Mouse (Mus musculus) forebrain, embryonic 12.5 days (tissue): ENCODE measurements around the gene Nebl. TPM values are rescaled to one million over a fixed set of nuclear protein-coding genes. Genes with fewer than 3 reads are reported as not detected.
A peak's percentile ranks its signal among the peaks of the same experiment; 100 is the strongest.

Experiments
- ATAC-seq: fragments of 200-750 bp; cut with Nextera tagmentation; 2 replicates; pipeline ENCODE4 v1.8.0; 2017; ENCODE audit warnings: moderate TSS enrichment; ENCODE audit not compliant: low FRiP score
- H3K27ac ChIP-seq: fragments of 300-500 bp; sonication (generic); 2 replicates; pipeline ENCODE4 v1.5.1; 2016; ENCODE audit warnings: mild to moderate bottlenecking
- H3K27me3 ChIP-seq: fragments of 300-500 bp; sonication (generic); 2 replicates; pipeline ENCODE4 v1.6.1; 2016; ENCODE audit warnings: mild to moderate bottlenecking
- H3K36me3 ChIP-seq: fragments of 300-500 bp; sonication (generic); replicated peaks from 2 replicates; pipeline ENCODE4 v1.6.1; 2016; ENCODE audit warnings: mild to moderate bottlenecking
- H3K4me1 ChIP-seq: fragments of 300-500 bp; sonication (generic); 2 replicates; pipeline ENCODE4 v1.6.1; 2016
- H3K4me2 ChIP-seq: fragments of 300-500 bp; sonication (generic); 2 replicates; pipeline ENCODE4 v1.6.1; 2016; ENCODE audit warnings: mild to moderate bottlenecking, moderate library complexity
- H3K4me3 ChIP-seq: fragments of 300-500 bp; sonication (generic); replicated peaks from 2 replicates; pipeline ENCODE4 v1.5.1; 2016; ENCODE audit warnings: mild to moderate bottlenecking
- H3K9ac ChIP-seq: fragments of 300-500 bp; sonication (generic); 2 replicates; pipeline ENCODE4 v1.6.1; 2016; ENCODE audit warnings: mild to moderate bottlenecking
- H3K9me3 ChIP-seq: fragments of 300-500 bp; sonication (generic); 2 replicates; pipeline ENCODE4 v1.6.1; 2016
- WGBS: fragments of 180-500 bp; shearing (Covaris S2); methylation state at CpG from one replicate; pipeline ENCODE4 v1.1.7; 2016; 5-methylcytosine and 5-hydroxymethylcytosine counted together
- polyA plus RNA-seq: library from polyadenylated mRNA; unstranded; fragments of >200 nt; fragmentation: Nextera tagmentation; extraction: Ambion mirVana; gene quantifications from 2 replicates; pipeline ENCODE4 v1.2.1, GENCODE M21; 2016

Gene Nebl
- polyA plus RNA-seq, 1 experiment from 2014 or later, result 6.5 TPM

DNA sequence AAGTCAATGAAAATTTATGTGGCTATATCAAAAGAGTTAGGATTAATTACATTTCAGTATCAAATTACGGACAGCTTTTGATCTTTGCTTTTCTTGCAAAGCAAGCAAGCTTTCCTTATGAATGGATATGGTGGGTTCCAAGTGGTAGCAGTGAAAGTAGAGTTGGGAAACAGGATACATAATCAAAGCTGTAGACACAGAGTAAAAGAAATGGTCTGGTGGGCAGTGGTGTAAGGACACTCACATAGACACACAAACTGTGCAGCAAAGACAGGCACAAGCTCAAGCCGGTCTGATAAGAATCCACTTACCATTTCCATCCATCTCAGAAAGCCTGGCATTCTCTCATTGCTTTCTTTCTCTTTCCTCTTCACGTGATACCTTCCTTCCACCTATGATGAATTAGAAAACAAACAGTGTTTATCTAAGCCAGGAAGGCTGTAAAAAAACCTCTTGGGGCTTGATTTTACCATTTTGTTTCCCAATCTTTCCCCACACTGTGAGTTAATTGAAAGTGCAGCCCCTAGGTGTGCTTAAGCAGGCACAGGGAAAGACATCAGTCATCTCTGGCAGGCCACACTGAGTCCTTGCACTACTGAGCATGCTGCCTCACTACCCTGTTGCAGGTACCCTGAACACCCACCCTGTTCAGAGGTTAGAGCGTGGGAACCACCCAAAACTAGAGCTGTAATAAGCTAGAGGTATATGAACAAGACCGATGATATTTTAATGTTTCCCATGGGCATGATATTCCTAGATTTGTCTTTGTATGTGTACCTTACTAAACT, 205.3 kb downstream of the Nebl start:
- H3K4me1 ChIP-seq, result peaks cover 13% of the 10 kb centered on the region
- no peak overlapping the region for H3K4me2 ChIP-seq
- H3K27ac ChIP-seq, result no peak overlapping the region
- H3K9ac ChIP-seq, result no peak overlapping the region
- H3K27me3 ChIP-seq, result no peaks in the 10 kb centered on the region
- no peak for ATAC-seq
- no peaks in the 10 kb centered on the region for H3K36me3 ChIP-seq
- no peak overlapping the region for H3K4me3 ChIP-seq
- no peaks in the 10 kb centered on the region for H3K9me3 ChIP-seq
- 88% methylated on average over 5 of the region's 5 CpGs for WGBS

DNA sequence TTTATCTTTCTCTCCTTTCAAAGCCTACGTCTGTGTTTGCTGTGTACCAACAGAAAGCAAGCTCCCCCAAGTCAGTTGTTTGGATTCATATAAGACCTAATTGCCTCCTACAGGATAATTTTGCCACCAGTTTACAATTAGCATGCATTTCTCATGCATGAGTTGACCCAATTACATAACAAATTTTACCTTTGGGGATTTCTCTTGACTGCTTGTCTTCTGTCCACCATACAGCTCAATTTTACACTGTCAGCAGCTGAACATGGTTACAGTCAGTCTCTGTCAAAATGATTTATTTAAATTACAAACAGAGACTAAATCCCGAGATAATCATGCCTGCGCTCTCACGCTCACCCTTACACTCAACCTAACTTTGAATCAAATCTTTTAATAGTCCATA, 206.1 kb downstream of the Nebl start:
- no peaks in the 10 kb centered on the region for H3K9me3 ChIP-seq
- no peak overlapping the region for H3K27ac ChIP-seq
- no peak overlapping the region for H3K4me2 ChIP-seq
- no peak overlapping the region for H3K4me3 ChIP-seq
- H3K9ac ChIP-seq, result no peak overlapping the region
- peak; percentile 53; the same call in 1 of the 2 replicates for ATAC-seq
- 52% methylated on average over 4 of the region's 4 CpGs for WGBS
- H3K27me3 ChIP-seq, result no peaks in the 10 kb centered on the region
- peaks cover 13% of the 10 kb centered on the region for H3K4me1 ChIP-seq
- H3K36me3 ChIP-seq, result no peaks in the 10 kb centered on the region

DNA sequence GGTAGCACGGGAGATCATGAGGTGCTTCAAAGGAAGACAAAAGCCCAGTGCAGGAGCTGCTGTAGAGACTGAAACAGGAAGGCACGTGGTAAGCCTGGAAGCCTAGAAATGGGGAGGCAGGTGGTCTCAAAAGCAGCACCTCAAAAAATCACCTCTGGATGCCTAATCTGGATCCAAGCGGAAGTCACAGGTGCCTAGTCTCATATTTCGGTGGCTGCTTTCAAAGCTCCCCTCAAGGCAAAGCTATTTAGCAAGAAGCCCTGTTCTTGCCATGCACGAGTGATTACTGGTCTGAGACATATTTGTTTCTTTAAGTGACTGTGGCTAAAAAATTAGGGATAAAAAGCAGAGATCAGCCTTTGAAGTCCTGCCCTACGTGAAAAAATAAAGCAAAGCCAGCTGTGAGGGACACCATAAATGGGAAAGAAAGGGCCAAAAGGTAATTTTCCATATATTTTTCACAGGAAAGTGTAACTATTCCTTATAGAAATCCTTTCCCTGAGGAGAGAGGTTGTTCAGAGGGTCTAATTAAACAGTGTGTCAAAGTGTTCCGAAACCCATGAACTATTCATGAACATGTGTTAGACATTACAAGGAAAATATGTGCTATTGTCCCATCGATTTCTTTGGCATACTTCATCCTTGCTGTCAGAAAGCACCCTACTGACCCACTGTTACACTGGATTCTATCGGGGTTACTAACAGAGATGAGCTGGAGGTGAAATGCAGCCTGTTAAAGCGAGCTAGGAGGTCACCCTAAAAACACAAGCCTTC, 206.9 kb downstream of the Nebl start:
- peaks cover 13% of the 10 kb centered on the region for H3K4me1 ChIP-seq
- H3K9ac ChIP-seq, result no peak overlapping the region
- no peak overlapping the region for H3K4me2 ChIP-seq
- H3K9me3 ChIP-seq, result no peaks in the 10 kb centered on the region
- WGBS, result 45% methylated on average over 10 of the region's 10 CpGs
- H3K36me3 ChIP-seq, result no peaks in the 10 kb centered on the region
- ATAC-seq, result no peak
- H3K27ac ChIP-seq, result no peak overlapping the region
- H3K27me3 ChIP-seq, result no peaks in the 10 kb centered on the region
- H3K4me3 ChIP-seq, result no peak overlapping the region

DNA sequence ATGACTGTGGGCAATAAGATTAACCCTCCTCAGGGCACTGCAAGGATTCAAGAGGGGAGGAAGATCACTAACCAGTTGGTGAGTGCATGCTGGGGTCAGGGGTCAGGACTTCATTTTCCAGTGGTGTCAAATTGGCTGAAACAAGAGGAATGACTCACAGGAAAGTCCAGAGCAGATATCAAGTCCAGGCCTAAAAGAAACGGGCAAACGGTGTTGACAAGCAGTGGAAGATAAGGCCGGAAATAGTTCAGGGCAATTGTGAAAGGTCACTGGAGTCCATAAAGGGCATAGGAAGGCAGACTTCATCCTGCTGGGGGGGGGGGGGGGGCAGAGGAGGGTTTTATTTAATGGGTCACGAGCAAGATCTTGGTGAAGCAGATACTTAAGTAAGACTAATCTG, 207.5 kb downstream of the Nebl start:
- H3K36me3 ChIP-seq, result no peaks in the 10 kb centered on the region
- ATAC-seq, result no peak
- no peak overlapping the region for H3K4me2 ChIP-seq
- H3K27me3 ChIP-seq, result no peaks in the 10 kb centered on the region
- H3K27ac ChIP-seq, result no peak overlapping the region
- WGBS, result 64% methylated on average over 4 of the region's 4 CpGs
- no peak overlapping the region for H3K4me3 ChIP-seq
- H3K4me1 ChIP-seq, result peaks cover 13% of the 10 kb centered on the region
- no peaks in the 10 kb centered on the region for H3K9me3 ChIP-seq
- no peak overlapping the region for H3K9ac ChIP-seq

DNA sequence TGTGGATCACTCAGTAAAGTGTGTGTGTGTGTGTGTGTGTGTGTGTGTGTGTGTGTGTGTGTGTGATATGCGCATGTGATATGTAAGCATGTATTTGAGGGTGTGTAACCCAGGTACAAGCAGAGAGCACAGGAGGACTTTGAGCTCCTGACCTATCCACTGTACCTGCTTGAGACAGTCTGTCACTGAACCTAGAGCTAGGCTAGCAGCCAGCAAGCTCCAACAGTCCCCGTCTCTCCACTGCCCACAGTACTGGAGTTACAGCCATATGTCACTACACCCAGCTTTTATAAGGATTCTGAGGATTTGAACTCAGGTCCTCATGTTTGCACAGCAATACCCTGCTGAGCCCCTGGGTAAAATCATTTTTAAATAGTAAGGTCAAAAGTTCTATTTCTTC, 215.6 kb downstream of the Nebl start:
- Histone ChIP-seq H3K27ac (no peak overlapping the region), H3K9me3 (no peaks in the 10 kb centered on the region), H3K27me3 (0 out of 2 replicates have a peak, but pooled peaks cover 3% of the 10 kb centered on the region), H3K36me3 (no peaks in the 10 kb centered on the region), H3K4me2 (no peak overlapping the region), H3K9ac (no peak overlapping the region), H3K4me1 (peaks cover 4% of the 10 kb centered on the region), H3K4me3 (no peak overlapping the region)
- no peak for ATAC-seq
- WGBS, result 78% methylated on average over 2 of the region's 2 CpGs

DNA sequence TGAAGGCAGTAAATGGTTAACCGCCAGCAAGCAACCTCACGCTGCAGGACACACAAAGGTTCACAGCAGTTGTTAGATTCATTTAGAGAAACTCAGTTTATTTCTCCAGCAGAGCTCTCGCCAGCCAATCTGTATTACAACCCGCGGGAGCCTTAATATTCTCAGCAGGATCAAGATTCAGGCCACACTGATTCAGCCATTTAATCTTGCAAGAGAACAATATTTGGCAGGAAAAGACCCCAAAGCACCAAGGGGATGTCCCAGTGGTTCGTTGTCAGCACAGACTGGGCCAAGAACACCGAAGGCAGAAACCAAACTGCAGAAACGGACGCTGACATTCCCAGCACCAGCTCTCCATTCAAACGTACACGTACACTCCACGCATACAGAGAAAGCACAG, 216.5 kb downstream of the Nebl start:
- peaks cover 4% of the 10 kb centered on the region for H3K4me1 ChIP-seq
- ATAC-seq, result no peak
- WGBS, result 40% methylated on average over 12 of the region's 12 CpGs
- 0 out of 2 replicates have a peak, but pooled peaks cover 3% of the 10 kb centered on the region for H3K27me3 ChIP-seq
- H3K9me3 ChIP-seq, result no peaks in the 10 kb centered on the region
- H3K9ac ChIP-seq, result no peak overlapping the region
- H3K36me3 ChIP-seq, result no peaks in the 10 kb centered on the region
- 0 out of 2 replicates have a peak overlapping the region, but pooled peaks have one; percentile 36 for H3K27ac ChIP-seq
- H3K4me2 ChIP-seq, result peak overlapping the region; percentile 21; the same call in 1 of the 2 replicates
- no peak overlapping the region for H3K4me3 ChIP-seq

DNA sequence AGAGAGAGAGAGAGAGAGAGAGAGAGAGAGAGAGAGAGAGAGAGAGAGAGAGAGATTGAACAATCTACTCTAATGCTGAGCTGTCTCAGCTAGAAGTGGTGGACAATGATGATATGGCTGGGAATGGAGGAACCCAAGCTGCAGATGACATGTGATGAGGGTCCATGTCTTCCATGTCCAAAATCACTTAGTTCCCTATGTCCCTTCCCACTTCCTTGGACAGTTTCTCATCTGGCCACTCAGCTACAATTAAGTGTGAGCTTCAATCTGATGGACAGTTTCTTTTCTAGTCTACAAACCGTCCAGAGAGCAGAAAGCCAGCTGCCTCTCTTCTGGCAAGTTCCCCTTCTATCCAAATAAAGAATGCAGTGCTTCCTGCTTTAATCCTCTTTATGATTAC, 221.3 kb downstream of the Nebl start:
- no peak overlapping the region for H3K9ac ChIP-seq
- no peak overlapping the region for H3K27ac ChIP-seq
- ATAC-seq, result no peak
- WGBS, result 69% methylated on average over 1 of the region's 1 CpGs
- no peaks in the 10 kb centered on the region for H3K36me3 ChIP-seq
- no peak overlapping the region for H3K4me2 ChIP-seq
- peaks cover 4% of the 10 kb centered on the region for H3K4me1 ChIP-seq
- H3K9me3 ChIP-seq, result no peaks in the 10 kb centered on the region
- H3K27me3 ChIP-seq, result no peaks in the 10 kb centered on the region
- H3K4me3 ChIP-seq, result no peak overlapping the region

DNA sequence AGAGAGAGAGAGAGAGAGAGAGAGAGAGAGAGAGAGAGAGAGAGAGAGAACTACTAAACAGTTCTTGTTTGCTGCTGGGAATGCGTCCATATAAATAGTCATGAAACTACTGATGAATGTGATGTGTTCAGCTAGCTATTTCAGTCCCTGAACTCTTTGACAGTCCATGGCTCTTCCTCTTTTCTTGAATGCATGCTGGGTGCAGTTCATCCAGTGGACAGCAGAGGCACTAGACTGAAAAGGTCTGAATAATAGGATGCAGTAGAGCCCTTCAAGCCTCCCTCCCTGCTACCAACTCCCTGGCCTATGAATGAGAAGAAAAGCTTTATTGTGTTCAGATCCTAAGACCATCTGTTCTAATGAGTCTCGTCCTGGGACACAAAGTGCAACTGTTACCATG, 223.9 kb downstream of the Nebl start:
- no peaks in the 10 kb centered on the region for H3K27me3 ChIP-seq
- no peaks in the 10 kb centered on the region for H3K36me3 ChIP-seq
- ATAC-seq, result no peak
- WGBS, result 74% methylated on average over 2 of the region's 2 CpGs
- H3K4me1 ChIP-seq, result no peaks in the 10 kb centered on the region
- no peak overlapping the region for H3K9ac ChIP-seq
- H3K27ac ChIP-seq, result no peak overlapping the region
- no peaks in the 10 kb centered on the region for H3K9me3 ChIP-seq
- no peak overlapping the region for H3K4me2 ChIP-seq
- no peak overlapping the region for H3K4me3 ChIP-seq

DNA sequence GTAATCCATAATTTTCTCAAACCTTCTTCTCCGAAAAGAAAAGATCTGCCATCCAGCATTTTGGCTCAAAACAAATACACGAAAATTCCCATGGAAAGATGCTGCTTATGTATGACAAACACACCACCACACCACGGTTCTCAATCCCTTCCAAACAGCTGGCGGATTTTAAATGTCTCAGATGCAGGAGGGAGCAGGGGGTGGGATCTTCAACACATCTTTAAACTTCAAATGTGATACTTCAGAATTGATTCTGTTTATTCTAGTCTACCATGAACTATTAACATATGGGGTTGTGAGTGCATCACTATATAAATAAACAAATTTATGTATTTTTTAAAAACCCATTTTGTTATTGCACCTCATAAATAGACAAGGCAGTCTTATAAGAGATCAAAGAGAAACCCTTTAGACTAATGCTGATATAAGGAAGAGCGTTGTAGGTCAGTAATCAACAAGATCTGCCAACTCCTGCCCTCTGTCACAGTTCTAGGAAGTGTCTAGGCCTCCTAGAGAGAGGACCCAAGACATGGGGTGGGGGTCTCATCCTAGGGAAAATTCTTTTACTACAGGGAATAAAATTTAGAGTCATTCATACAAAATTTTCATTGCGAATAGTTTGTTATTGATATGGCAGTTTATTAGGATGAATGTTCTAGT, 227.0 kb downstream of the Nebl start:
- Histone ChIP-seq H3K4me3 (no peak overlapping the region), H3K27me3 (no peaks in the 10 kb centered on the region), H3K9ac (no peak overlapping the region), H3K4me2 (no peak overlapping the region), H3K36me3 (no peaks in the 10 kb centered on the region), H3K4me1 (no peaks in the 10 kb centered on the region), H3K27ac (no peak overlapping the region), H3K9me3 (no peaks in the 10 kb centered on the region)
- ATAC-seq, result no peak
- WGBS, result 88% methylated on average over 6 of the region's 6 CpGs

DNA sequence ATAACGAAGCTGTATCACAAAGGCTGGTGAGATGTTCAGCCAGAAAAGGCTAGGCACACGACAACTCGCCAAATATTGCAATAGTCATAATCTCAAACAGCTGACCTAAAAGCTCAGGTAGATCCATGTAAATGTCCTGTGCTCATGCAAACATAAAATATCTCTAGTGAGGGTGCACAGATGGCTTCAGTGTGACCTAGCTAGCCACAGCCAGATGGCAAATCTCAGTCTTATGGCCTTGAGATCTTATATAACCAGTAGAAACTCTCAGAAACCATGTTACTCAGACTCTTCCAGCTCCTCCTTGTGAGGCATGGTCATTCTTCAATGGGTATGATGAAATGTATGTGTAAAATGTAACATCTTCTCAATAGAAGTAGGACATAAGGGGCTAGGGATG, 230.2 kb downstream of the Nebl start:
- no peak for ATAC-seq
- Histone ChIP-seq H3K4me1 (no peaks in the 10 kb centered on the region), H3K36me3 (no peaks in the 10 kb centered on the region), H3K4me3 (no peak overlapping the region), H3K4me2 (no peak overlapping the region), H3K27me3 (no peaks in the 10 kb centered on the region), H3K27ac (no peak overlapping the region), H3K9ac (no peak overlapping the region), H3K9me3 (no peaks in the 10 kb centered on the region)
- 86% methylated on average over 3 of the region's 3 CpGs for WGBS

DNA sequence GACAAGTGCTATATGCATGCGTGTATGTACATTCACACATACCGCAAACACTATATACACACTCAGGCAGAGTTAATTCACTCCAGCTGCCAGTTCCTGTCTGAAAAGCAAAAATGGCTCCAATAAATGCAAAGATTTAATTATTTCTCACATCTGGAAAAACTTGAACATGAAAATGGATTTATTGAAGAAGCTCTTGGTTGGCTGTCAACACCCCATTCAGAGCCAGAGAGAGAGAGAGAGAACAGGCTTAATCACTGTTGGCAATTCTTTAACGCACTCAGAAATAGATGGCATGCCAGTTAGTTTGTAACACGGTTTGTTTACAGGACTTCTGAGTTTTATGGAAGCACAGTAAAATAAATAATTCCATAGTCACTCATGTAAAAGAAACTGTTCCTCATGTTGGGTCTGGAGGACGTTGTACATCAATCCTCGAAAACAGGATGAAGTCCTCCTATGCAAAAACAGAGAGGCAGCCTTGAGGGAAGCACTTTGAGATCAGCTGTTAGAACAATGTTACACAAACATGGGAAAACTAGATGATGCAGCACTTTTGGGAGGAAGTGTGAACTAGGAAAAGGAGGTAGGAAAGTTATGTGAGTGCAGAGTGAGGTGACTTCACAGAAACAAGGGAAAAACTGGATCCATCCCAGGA, 265.6 kb downstream of the Nebl start:
- no peaks in the 10 kb centered on the region for H3K9me3 ChIP-seq
- no peak overlapping the region for H3K9ac ChIP-seq
- no peak for ATAC-seq
- H3K36me3 ChIP-seq, result no peaks in the 10 kb centered on the region
- no peaks in the 10 kb centered on the region for H3K4me1 ChIP-seq
- no peak overlapping the region for H3K4me3 ChIP-seq
- H3K27ac ChIP-seq, result no peak overlapping the region
- no peaks in the 10 kb centered on the region for H3K27me3 ChIP-seq
- H3K4me2 ChIP-seq, result no peak overlapping the region
- 89% methylated on average over 6 of the region's 6 CpGs for WGBS

DNA sequence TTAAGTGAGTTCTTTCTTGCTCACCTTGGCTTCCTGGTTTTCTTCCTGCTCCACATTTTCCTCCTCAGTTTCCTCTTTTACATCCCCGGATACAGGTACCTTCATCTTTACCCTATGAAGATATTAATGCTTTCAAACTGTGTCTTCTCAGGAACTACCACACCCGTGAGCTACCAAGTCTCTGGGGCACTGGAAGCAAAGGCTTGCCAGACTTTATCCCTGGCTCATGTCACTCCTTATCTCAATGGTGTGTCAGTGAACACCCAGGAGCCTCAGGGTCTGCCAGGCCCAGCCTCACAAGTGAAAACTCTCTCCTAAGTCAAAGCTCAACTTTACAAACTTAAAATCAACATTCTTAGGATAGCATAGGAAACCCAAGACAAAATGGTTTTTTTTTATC, 270.8 kb downstream of the Nebl start:
- 90% methylated on average over 2 of the region's 2 CpGs for WGBS
- Histone ChIP-seq H3K27me3 (no peaks in the 10 kb centered on the region), H3K9me3 (no peaks in the 10 kb centered on the region), H3K9ac (no peak overlapping the region), H3K27ac (no peak overlapping the region), H3K4me3 (no peak overlapping the region), H3K4me1 (no peaks in the 10 kb centered on the region), H3K4me2 (no peak overlapping the region), H3K36me3 (no peaks in the 10 kb centered on the region)
- no peak for ATAC-seq
